Mouse (Mus musculus) adrenal gland, adult 10 weeks (tissue): ENCODE results near the gene Pdk3. TPM values are rescaled to one million over a fixed set of nuclear protein-coding genes. Genes with fewer than 3 reads are reported as not detected.

Experiments
- polyA plus RNA-seq: library from polyadenylated mRNA; stranded (reverse); fragments of 350-450 nt; fragmentation: Illumina TruSeq; extraction: RNeasy Lipid Tissue Mini Kit (QIAGEN cat#74804); gene quantifications from one replicate; pipeline ENCODE4 v1.2.3, GENCODE M21; 2014; ENCODE audit warnings: low read depth, low replicate concordance

Gene Pdk3
- polyA plus RNA-seq, result 45.5 TPM

GRCm38 (mm10) chrX:93831561-93832336 lies at the start of gene Pdk3:
Pdk3 (minus strand) TSS chrX:93832201.

Other genes with a start within 250 kb of the Pdk3 start
- gene Pola1, start 200.0 kb downstream of the Pdk3 start, polyA plus RNA-seq, result 16.3 TPM
- 1.2 TPM for gene Pcyt1b, start 177.3 kb downstream of the Pdk3 start, polyA plus RNA-seq
- gene AU015836, start 136.5 kb upstream of the Pdk3 start, polyA plus RNA-seq, result not detected